Mouse (Mus musculus): ENCODE results near the gene Fam172a.

DNA sequence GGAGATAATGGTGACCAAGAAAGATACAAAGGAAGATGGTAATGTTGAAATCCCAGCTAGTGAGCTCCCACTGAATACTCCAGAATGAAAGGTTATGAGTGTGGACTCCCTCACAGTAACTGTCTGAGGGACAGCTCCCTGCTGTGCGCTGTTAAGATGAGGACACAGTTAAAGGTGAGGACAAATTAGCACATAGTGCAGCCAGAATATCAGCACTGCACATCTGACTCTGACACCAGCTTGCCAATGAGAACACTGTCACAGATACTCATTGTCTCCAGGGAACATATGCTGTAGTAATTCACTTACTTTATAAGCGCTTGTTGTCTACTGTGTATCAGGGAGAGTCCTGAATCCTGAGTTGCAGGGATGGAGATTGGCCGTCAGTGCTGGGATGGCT lies 390.1 kb downstream of the Fam172a start:
- TF ChIP-seq POLR2A (IDR thresholded peaks at IDR 0.05; ENCODE audit: extremely low read depth, insufficient read depth, low read length) (no peak), CTCF (IDR thresholded peaks at IDR 0.05; ENCODE audit: extremely low read depth, insufficient read depth, low read length) (no peak)

Data from cortical plate, adult 2 months (tissue).